Mouse (Mus musculus) testis, postnatal 10 days (tissue): ENCODE results near the gene Slc16a8.

Experiments used
- DNase-seq: peaks from one replicate; pipeline ENCODE4 v3.0.0; 2021; ENCODE audit warnings: low spot score

Slc16a8 gene

DNA sequence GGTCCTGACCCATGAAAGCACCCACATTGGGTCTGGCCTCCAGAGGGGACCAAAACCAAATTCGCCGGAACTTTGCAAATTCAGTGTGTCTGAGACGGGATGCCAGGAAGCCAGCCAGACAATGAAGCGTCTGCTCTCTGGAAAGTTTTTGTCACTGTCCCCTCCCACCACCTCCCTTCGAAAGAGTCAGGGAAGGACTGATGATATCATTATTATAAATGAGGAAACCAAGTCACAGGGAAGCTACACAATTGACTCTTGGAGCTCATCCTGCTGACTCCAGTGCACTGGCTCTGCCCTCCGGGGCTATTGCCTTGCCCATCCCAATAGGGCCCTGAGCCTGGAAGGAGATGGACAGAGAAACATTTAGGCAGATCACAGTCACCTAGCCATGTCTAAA, 41.0 kb downstream of the Slc16a8 start:
- no peak for DNase-seq

GRCm38 (mm10) chr15:79212750-79213446, 41.7 kb downstream of the Slc16a8 start:
- DNase-seq: no peak

DNA sequence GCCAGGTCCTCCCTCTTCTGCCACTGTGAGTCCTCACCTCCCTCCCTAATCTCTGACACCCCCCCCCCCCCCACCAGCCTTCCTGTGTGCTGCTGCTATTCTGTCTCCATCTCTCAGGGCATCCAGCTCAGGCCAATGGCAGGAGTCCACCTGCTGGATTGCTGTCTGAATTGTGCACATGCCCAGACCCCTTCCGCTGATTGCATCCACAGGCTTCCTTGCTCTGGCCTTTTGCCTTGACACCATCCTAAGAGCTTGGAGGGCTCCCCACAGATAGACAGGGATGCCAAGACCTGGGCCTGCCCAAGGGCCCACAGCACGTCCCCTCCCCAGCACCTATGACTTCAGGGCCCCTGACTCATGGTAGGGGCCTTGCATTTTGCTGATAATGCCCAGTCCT, 44.2 kb downstream of the Slc16a8 start:
- DNase-seq: no peak

GRCm38 (mm10) chr15:79208758-79209439, 45.7 kb downstream of the Slc16a8 start:
- DNase-seq: no peak

GRCm38 (mm10) chr15:79208211-79208610, 46.4 kb downstream of the Slc16a8 start:
- no peak for DNase-seq

DNA sequence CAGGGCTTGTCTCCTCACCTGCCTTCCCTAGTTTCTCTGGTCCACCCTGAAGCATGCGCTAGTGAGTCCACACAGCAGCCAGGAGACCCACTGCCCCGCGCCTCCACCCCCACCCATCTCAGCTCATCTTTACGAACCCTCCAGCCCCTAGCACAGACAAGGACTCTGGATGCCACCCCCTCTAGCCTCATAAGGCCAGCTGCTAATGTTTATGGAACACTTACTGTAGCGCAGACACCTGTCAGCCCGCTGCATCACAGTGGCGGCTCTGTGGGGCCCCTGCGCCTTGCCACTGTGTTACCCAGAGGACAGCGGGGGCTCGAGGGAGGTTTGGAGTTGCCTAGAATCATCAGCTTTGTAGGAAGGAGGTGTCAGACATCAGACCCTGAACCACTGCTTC, 52.0 kb downstream of the Slc16a8 start:
- no peak for DNase-seq

GRCm38 (mm10) chr15:79201491-79202150, 52.9 kb downstream of the Slc16a8 start:
- DNase-seq: no peak
